Mouse (Mus musculus): ENCODE results near the gene Dclre1b.
"Not testable (repeated sequence)": the region's sequence is repeated elsewhere in the genome, so short reads cannot be mapped to it uniquely, and the experiment has no call there.

Dclre1b gene

GRCm38 (mm10) chr3:103810967-103811366, 1.7 kb upstream of the Dclre1b start:
- DNase-seq (ENCODE audit: low spot score in 2 of 2) = no peak

GRCm38 (mm10) chr3:103809799-103810150, 531 bp upstream of the Dclre1b start:
- no peak for DNase-seq (ENCODE audit: low spot score in 2 of 2)

DNA sequence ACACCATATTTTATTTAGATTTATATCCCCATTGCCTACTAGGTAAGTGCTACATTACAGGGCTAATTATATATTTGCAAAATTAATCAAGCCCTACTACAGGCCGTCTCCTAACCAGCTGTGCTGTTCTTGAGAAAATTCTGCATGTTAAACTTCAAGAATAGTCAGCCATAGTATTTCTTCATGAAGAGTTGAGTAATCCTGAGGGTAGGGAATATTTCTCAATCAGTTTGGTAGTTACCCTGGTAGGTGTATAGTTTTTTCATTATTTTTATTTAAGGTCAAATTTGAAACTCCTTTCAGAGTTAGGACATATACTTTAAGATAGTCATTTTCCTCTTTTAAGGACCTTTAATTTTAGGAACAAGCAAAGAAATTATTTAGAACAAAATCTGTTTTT, 3.6 kb downstream of the Dclre1b start:
- DNase-seq (ENCODE audit: low spot score in 2 of 2) = no peak

- peak; percentile 18 to 22 for DNase-seq (ENCODE audit: low spot score in 2 of 2)
Observed at GRCm38 (mm10) chr3:103802861-103803260, 6.4 kb downstream of the Dclre1b start.

DNA sequence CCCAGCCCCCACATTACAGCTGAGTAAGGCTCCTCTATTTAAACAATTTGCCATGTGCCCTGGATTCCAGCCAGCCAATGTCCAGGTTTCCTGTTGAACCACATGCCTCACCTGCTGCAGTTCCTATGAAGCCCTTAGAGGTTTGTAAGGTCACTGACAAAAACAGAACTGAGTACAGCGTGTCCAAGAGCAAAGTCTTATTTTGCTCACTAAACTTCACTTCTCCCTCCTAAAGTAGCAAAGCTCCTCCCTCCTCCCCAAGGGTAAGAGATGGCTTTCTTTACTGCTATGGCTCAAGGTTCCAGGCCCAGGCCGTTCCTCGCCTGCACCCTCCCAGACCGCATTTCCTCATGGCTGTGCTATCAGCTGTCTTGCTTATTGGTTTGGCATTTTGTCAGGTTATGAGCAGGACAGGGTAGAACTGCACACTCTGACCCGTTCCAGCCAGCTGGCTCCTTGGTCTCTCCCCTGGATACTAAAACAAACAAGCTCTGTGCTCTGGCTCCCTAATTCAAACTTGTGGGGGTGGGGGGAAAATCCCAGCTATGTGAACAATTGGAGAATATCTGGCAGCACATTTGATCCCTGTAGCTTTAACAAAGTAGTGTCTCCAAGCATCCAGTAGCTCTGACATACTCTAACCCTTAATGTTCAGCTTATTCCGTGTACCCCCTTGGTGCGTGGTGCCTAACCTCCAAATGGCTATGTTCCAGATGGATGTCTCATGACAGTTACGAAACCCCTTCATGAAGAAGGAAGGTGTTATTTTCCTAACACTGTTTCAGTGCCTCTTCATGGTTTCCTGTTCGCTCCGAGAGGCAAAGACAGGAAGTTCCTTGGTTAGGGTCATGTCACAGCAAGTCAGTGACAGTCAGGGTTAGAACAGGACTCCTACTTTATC, 7.4 kb downstream of the Dclre1b start:
- peak; percentile 93 to 96 for DNase-seq (ENCODE audit: low spot score in 2 of 2)

DNA sequence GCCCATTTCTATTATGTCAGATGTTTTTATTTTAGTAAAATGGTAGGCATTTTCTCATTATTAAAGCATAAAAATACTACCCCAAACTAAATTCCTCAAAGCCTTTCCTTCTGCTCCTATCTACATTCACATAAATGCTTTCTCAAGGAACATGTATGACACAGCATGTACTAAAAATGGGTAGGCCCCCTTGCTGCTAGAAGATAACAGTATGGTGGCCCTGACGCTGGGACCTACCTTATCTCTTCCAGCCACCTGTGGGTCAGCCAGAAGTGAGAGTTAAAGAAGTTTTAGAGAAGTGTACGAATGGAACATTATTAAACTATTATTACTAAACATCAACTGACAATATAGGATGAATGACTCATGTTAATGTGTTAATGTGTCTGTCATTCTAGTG, 9.7 kb downstream of the Dclre1b start:
- DNase-seq (ENCODE audit: low spot score in 2 of 2) = no peak

DNA sequence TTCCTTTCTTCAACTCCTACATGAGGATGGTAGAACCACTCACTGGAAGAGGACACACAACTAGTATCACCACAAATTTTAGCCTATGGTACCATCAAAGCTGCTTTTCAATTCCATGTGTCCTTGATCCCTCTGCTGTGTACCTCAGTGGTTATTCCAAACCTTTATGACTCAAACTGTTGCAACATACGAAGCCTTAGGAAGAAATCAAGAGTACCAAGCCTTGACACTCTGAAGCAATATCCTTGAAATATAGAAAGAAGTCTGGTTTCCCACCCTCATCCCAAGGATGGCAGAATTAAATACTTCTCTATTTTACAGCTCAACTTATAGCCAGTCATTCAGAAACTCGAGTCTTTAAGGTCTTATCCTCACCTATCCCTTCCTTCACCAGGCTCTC, 12.9 kb downstream of the Dclre1b start:
- DNase-seq (ENCODE audit: low spot score in 2 of 2) = no peak

DNA sequence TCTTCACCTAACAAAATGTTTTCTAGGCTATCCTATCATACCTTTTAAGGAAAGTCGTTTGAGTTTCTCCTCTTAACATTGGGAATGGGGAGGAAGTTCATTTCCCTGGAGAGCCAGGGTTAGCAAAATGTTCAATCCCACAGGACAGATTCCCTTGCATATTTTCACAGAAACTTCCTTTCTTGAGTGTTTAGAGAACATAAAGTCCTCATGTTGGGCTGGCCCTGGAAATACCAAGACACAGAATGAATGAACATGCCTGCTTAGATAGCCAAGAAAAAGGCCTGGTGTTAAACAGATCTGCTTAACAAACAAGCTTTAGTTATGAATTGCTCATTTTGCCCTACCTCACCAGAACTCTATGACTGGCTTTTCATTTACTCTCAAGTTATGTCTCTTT, 16.7 kb downstream of the Dclre1b start:
- peak; percentile 40 to 75 for DNase-seq (ENCODE audit: low spot score in 2 of 2)

DNA sequence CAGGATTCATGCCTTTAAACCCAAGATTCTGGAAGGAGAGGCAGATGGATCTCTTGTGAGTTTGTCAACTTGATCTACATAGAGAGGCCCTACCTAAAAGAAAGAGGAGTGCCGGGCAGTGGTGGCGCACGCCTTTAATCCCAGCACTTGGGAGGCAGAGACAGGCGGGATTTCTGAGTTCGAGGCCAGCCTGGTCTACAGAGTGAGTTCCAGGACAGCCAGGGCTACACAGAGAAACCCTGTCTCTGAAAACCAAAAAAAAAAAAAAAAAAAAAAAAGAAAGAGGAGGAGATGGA, 17.2 kb downstream of the Dclre1b start:
- not testable (repeated sequence) for DNase-seq (ENCODE audit: low spot score in 2 of 2)

GRCm38 (mm10) chr3:103791230-103792110, 17.8 kb downstream of the Dclre1b start, which contains the start of gene Hipk1:
Gene Hipk1, minus strand, starts transcription at chr3:103791563.
- peak; percentile 94 to 95 for DNase-seq (ENCODE audit: low spot score in 2 of 2)

DNA sequence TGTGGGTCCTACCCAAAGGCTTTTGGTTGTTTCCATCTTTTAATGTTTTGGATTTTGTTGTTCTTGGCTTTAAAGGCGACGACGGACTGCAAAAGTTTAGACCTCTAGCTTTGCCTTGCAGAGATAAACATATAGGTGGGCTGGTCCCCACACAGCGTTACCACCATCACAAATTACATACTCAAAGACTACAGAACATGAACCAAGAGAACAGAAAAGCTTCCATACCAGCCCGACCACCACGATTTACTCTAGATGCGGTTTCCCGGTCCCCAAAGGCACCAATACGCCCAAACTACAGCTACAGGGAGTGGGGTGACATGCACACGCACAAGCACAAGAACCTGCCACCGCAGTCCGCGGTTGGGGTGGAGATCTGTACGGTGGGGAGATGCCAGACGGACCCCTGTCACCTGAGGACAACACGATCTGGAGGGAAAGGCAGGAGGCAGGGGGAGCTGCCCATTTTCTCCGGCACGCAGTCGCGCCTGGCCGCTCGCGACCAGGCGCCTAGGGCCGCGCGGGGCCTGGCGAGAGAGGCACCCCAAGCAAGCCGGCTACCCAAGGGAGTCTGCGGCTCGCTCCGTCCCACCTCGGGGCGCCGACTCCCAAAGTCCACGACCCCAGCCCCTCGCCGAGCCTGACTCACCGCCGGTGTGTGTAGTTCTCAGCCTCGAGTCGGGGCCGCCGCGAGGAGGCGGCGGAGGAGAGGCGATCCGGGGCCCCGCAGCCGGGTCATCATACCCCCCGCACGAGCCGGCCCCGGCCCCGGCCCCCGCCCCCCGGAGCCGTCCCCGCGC, 18.7 kb downstream of the Dclre1b start:
- DNase-seq (ENCODE audit: low spot score in 2 of 2) = peak in 1 of 2 experiments; percentile 23

DNA sequence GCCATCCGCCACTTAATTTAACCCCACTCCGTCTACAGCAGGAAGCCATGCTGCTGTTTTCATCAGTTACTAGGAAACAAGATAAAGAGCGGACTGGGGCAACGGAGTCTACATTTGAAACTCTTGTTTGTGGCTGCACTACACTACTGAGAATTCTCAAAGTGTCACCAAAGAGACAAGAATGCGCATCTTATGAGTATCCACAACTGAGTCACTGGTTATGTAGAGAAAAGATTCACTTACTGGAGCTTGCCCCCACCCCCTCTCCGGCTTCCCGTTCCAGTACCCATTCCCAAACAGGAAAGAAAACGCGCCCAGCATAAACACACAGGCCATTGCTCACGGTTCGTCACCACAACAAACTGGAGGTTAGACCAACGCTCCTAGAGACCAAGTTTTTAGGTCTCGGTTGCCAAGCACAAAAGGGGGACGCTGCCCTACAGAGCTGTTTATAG, 19.3 kb downstream of the Dclre1b start:
- peak; percentile 49 to 66 for DNase-seq (ENCODE audit: low spot score in 2 of 2)

DNA sequence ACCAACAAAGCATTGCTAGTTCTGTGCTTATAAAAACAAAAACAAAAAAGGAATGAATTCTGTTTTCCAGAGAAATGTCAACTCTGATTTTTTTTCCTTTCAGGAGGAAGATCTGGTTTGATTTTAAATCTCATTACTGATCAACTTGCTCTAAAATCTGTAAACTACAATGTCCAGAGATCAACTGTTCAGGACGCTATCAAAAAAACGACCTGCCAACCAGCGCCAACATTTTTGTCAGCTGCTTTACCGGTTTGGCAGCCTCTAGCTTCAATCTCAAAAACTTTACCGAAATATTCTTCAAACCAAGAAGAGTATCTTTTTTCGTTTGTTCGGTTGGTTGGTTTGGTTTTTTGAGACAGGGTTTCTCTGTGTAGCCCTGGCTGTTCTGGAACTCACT, 20.1 kb downstream of the Dclre1b start:
- no peak for DNase-seq (ENCODE audit: low spot score in 2 of 2)

DNA sequence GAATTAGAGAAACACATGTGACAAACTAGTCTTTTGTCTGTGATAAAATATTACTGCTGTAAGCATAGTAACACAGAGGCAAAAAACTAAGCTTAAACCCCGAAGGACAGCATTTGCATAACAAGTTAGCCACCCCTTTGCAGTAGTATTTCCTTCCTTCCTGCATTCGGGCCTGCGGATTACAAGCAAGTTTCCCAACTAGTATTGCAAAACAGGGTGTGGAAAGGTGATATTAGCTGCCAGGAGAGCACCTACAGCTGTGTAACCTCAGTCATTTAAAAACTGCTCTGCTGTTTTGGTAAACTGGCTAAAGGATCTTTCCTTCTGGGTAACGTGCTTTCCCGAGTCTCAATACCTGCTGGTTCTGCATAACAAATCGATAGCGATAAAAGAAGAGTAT, 22.0 kb downstream of the Dclre1b start:
- DNase-seq (ENCODE audit: low spot score in 2 of 2) = peak; percentile 18 to 40

DNA sequence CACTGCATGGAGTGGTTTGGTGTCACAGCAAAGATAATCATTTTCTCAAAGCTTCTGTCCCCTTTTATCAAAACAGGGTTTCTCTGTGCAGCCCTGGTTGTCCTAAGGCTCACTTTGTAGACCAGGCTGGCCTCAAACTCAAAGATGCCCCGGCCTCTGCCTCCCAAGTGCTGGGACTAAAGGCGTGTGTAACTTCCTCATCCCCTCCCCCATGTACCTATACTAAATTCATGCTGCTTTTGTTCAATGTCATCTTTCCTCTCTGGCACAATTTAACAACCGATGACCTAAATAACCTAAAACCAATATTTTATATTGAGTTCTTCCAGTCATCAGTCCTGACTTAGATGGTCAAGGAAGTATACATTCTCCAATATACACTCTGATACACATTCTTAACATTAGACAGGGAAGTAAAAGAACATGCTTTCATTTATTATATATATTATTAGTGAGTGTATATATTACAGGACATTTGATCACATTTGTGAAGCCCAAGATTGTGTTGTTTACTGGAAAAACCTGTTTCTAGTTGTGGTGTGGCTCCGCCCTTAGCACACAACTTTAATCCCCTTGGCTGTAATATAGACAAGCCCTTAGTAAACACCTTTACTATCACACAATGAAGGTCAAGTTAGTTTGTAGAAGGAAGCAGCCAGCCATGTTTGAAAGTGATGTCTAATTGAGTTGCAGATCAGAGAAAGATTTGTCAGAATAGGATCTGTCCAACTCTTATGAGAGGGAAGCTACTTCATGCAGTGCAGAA, 26.2 kb downstream of the Dclre1b start:
- no peak for DNase-seq (ENCODE audit: low spot score in 2 of 2)

GRCm38 (mm10) chr3:103780777-103781176, 28.5 kb downstream of the Dclre1b start:
- no peak for DNase-seq (ENCODE audit: low spot score in 2 of 2)

- no peak for DNase-seq (ENCODE audit: low spot score in 2 of 2)
Observed at GRCm38 (mm10) chr3:103780271-103780670, 29.0 kb downstream of the Dclre1b start.

GRCm38 (mm10) chr3:103779183-103779582, 30.1 kb downstream of the Dclre1b start:
- DNase-seq (ENCODE audit: low spot score in 2 of 2) = no peak

GRCm38 (mm10) chr3:103778660-103779059, 30.6 kb downstream of the Dclre1b start:
- no peak for DNase-seq (ENCODE audit: low spot score in 2 of 2)

- no peak for DNase-seq (ENCODE audit: low spot score in 2 of 2)
Observed at GRCm38 (mm10) chr3:103777940-103778339, 31.3 kb downstream of the Dclre1b start.

- DNase-seq (ENCODE audit: low spot score in 2 of 2) = no peak
Observed at GRCm38 (mm10) chr3:103774009-103774408, 35.2 kb downstream of the Dclre1b start.

Measured in heart, adult 9 months (tissue).